In the genomic region with DNA sequence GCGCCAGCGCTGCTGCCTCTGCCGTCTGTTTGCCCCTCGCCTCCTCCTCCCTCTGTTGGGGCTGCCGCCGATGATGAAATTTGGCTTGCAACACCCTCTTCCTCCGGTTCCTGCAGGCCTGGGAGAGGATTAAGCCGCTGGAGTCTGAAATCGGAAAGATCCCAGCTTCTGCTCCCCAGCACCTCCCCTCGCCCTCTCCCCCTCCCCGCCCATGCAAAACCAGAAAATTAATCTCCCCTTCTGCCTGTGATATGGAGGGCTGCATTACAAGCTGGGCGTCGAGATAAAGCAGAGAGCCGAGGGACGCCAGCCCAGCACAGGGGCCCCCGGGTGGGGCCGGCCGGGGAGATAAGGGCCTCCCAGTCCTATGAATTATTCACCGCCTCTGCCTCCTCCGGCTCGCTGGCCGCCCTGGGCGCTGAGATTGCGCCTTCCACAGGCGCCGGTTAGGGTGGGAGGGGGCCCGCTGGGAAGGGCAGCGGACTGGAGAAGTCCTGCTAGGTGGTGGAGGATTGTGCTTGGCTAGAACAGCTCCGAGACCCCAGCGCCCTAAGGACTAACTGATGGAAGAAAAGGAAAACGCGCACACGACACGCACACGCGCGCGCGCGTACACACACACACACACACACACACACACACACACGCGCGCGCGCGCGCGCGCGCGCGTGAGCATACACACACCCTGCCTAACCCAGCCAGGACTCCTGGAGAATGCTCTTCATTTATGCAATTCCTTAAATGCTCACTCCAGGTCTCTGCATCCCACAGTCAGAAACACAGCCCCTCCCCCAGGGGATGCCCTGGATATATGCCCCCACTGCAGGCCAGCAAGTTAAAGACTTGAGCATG, we compare ENCODE assay signal across 8 mouse cellular contexts. TPM values are rescaled to one million over a fixed set of nuclear protein-coding genes. Genes with fewer than 3 reads are reported as not detected.
A peak's percentile ranks its signal among the peaks of the same experiment; 100 is the strongest.
DNase-seq lines count a peak whose midpoint lies in the region; ATAC-seq lines count a peak whose summit lies in the region.

No protein-coding gene starts in this region.

- intact Hi-C loops in heart, postnatal 10 days (cut with DNase I), result no loop called here

- no peak for ATAC-seq in activated CD4-positive, CD25-positive, alpha-beta regulatory T cell, adult 4 months

- peak; percentile 93 for DNase-seq in NIH3T3 (ENCODE audit: low read depth)
- DNase-seq in c-Kit-positive CD71-negative TER-119-negative erythroid progenitor cells, embryonic 14.5 days (ENCODE audit: low read depth), result peak; percentile 68
- peak; percentile 14 for DNase-seq in fat pad, adult 2 months (ENCODE audit: extremely low read depth, low read depth, low spot score)
- DNase-seq in heart, postnatal 10 days, result peak; percentile 54 to 62
- peak; percentile 70 to 74 for DNase-seq in layer of hippocampus, postnatal 10 days (ENCODE audit: low spot score in 2 of 2)
- DNase-seq in lung, postnatal 10 days, result peak; percentile 81
- DNase-seq in ovary, postnatal 36 days (ENCODE audit: low spot score), result peak; percentile 49

RNA-seq across cellular contexts. Expression of a gene that starts 5.3 kb away (rescaled TPM):
- under 1 TPM; 0.69 to 0.72 TPM for total RNA-seq in heart, postnatal 10 days (2021)
- total RNA-seq in layer of hippocampus, postnatal 10 days (2021), result 10 to 100 TPM; 50.7 to 54.6 TPM
- polyA plus RNA-seq in activated CD4-positive, CD25-positive, alpha-beta regulatory T cell, adult 4 months (2017; shearing (Covaris generic)), result under 1 TPM; 0.22 to 0.32 TPM

RNA-seq across cellular contexts. Expression of a gene that starts 13.4 kb away (rescaled TPM):
- total RNA-seq in heart, postnatal 10 days (2021), result 10 to 100 TPM; 28.7 to 29.6 TPM
- 10 to 100 TPM; 13.6 TPM for total RNA-seq in layer of hippocampus, postnatal 10 days (2021)
- 10 to 100 TPM; 33.2 to 33.3 TPM for polyA plus RNA-seq in activated CD4-positive, CD25-positive, alpha-beta regulatory T cell, adult 4 months (2017; shearing (Covaris generic))

RNA-seq across cellular contexts. Expression of a gene that starts 37.1 kb away (rescaled TPM):
- 10 to 100 TPM; 39.2 to 40.2 TPM for total RNA-seq in heart, postnatal 10 days (2021)
- 10 to 100 TPM; 89.4 to 94.3 TPM for total RNA-seq in layer of hippocampus, postnatal 10 days (2021)
- 10 to 100 TPM in 1 of 2 experiments, 1 to 10 TPM in 1; 8.6 to 10.8 TPM for polyA plus RNA-seq in activated CD4-positive, CD25-positive, alpha-beta regulatory T cell, adult 4 months (2017; shearing (Covaris generic))

RNA-seq across cellular contexts. Expression of a gene that starts 40.5 kb away (rescaled TPM):
- 1 to 10 TPM; 4.7 to 5.5 TPM for total RNA-seq in heart, postnatal 10 days (2021)
- total RNA-seq in layer of hippocampus, postnatal 10 days (2021), result 1 to 10 TPM; 1.5 to 2.2 TPM
- not detected for polyA plus RNA-seq in activated CD4-positive, CD25-positive, alpha-beta regulatory T cell, adult 4 months (2017; shearing (Covaris generic))

RNA-seq across cellular contexts. Expression of a gene that starts 52.5 kb away (rescaled TPM):
- 100 to 1,000 TPM in 1 of 2 experiments, 10 to 100 TPM in 1; 74.8 to 238 TPM for total RNA-seq in heart, postnatal 10 days (2021)
- 10 to 100 TPM; 35.3 to 39.3 TPM for total RNA-seq in layer of hippocampus, postnatal 10 days (2021)
- under 1 TPM; 0.16 to 0.60 TPM for polyA plus RNA-seq in activated CD4-positive, CD25-positive, alpha-beta regulatory T cell, adult 4 months (2017; shearing (Covaris generic))

Comparison
In these comparisons a context has a peak if more than half of its experiments do, and no peak if none do; other contexts are left out.
1. DNase-seq: peak in every context shown above with its lines; median percentile 93 in NIH3T3; 81 in lung, postnatal 10 days; 72 in layer of hippocampus, postnatal 10 days; 68 in c-Kit-positive CD71-negative TER-119-negative erythroid progenitor cells, embryonic 14.5 days; 58 in heart, postnatal 10 days; 49 in ovary, postnatal 36 days; 14 in fat pad, adult 2 months.
2. RNA of a gene that starts 5.3 kb away (total RNA-seq): 50.7 to 54.6 TPM in layer of hippocampus, postnatal 10 days; 0.69 to 0.72 TPM in heart, postnatal 10 days; every median in the first group is over 10 times any median in the second.